Mouse (Mus musculus): ENCODE results near the gene Coasy. TPM values are rescaled to one million over a fixed set of nuclear protein-coding genes. Genes with fewer than 3 reads are reported as not detected.

The Coasy gene
- polyA plus RNA-seq, 1 experiment, result 34.4 TPM

GRCm38 (mm10) chr11:101127075-101127474 is 44.7 kb downstream of the Coasy start:
- TF ChIP-seq POLR2A (IDR thresholded peaks at IDR 0.05; ENCODE audit: extremely low read depth, insufficient read depth, low read length) (no peak), CTCF (IDR thresholded peaks at IDR 0.05; ENCODE audit: extremely low read depth, insufficient read depth, low read length) (no peak)

GRCm38 (mm10) chr11:101128996-101129577 is 46.7 kb downstream of the Coasy start:
- H3K4me3 ChIP-seq (ENCODE audit: insufficient read depth, low read length), result no peak overlapping the region
- 0 out of 2 replicates have a peak, but pooled peaks cover 2% of the 10 kb centered on the region for H3K4me1 ChIP-seq (ENCODE audit: control insufficient read depth, insufficient read depth, low read length)
- TF ChIP-seq CTCF (IDR thresholded peaks at IDR 0.05; ENCODE audit: extremely low read depth, insufficient read depth, low read length) (no peak), POLR2A (IDR thresholded peaks at IDR 0.05; ENCODE audit: extremely low read depth, insufficient read depth, low read length) (no peak)
- H3K27ac ChIP-seq (ENCODE audit: insufficient read depth, low read length), result no peak overlapping the region

More at GRCm38 (mm10) chr11:101127075-101127474, 44.7 kb downstream of the Coasy start:
- H3K27ac ChIP-seq (ENCODE audit: insufficient read depth, low read length), result no peak overlapping the region
- 0 out of 2 replicates have a peak, but pooled peaks cover 2% of the 10 kb centered on the region for H3K4me1 ChIP-seq (ENCODE audit: control insufficient read depth, insufficient read depth, low read length)
- no peak overlapping the region for H3K4me3 ChIP-seq (ENCODE audit: insufficient read depth, low read length)

GRCm38 (mm10) chr11:101130056-101130756 is 47.8 kb downstream of the Coasy start:
- Histone ChIP-seq H3K4me1 (ENCODE audit: control insufficient read depth, insufficient read depth, low read length) (0 out of 2 replicates have a peak, but pooled peaks cover 2% of the 10 kb centered on the region), H3K27ac (ENCODE audit: insufficient read depth, low read length) (no peak overlapping the region), H3K4me3 (ENCODE audit: insufficient read depth, low read length) (no peak overlapping the region)
- no peak for TF ChIP-seq POLR2A (IDR thresholded peaks at IDR 0.05; ENCODE audit: extremely low read depth, insufficient read depth, low read length)
- no peak for TF ChIP-seq CTCF (IDR thresholded peaks at IDR 0.05; ENCODE audit: extremely low read depth, insufficient read depth, low read length)

GRCm38 (mm10) chr11:101131187-101131586 is 48.8 kb downstream of the Coasy start:
- Histone ChIP-seq H3K4me1 (ENCODE audit: control insufficient read depth, insufficient read depth, low read length) (0 out of 2 replicates have a peak, but pooled peaks cover 2% of the 10 kb centered on the region), H3K4me3 (ENCODE audit: insufficient read depth, low read length) (no peak overlapping the region), H3K27ac (ENCODE audit: insufficient read depth, low read length) (no peak overlapping the region)
- TF ChIP-seq CTCF (IDR thresholded peaks at IDR 0.05; ENCODE audit: extremely low read depth, insufficient read depth, low read length), result no peak

GRCm38 (mm10) chr11:101131701-101132100 is 49.3 kb downstream of the Coasy start:
- TF ChIP-seq CTCF (IDR thresholded peaks at IDR 0.05; ENCODE audit: extremely low read depth, insufficient read depth, low read length) (peak; percentile 13; the same call in 1 of the 2 replicates), POLR2A (IDR thresholded peaks at IDR 0.05; ENCODE audit: extremely low read depth, insufficient read depth, low read length) (no peak)
- H3K27ac ChIP-seq (ENCODE audit: insufficient read depth, low read length), result no peak overlapping the region
- H3K4me1 ChIP-seq (ENCODE audit: control insufficient read depth, insufficient read depth, low read length), result 0 out of 2 replicates have a peak, but pooled peaks cover 2% of the 10 kb centered on the region
- H3K4me3 ChIP-seq (ENCODE audit: insufficient read depth, low read length), result no peak overlapping the region

- TF ChIP-seq POLR2A (IDR thresholded peaks at IDR 0.05; ENCODE audit: extremely low read depth, insufficient read depth, low read length) (no peak), CTCF (IDR thresholded peaks at IDR 0.05; ENCODE audit: extremely low read depth, insufficient read depth, low read length) (no peak)
- Histone ChIP-seq H3K4me3 (ENCODE audit: insufficient read depth, low read length) (no peak overlapping the region), H3K4me1 (ENCODE audit: control insufficient read depth, insufficient read depth, low read length) (0 out of 2 replicates have a peak, but pooled peaks cover 2% of the 10 kb centered on the region), H3K27ac (ENCODE audit: insufficient read depth, low read length) (no peak overlapping the region)
These were observed 50.7 kb downstream of the Coasy start for GRCm38 (mm10) chr11:101133037-101133436.

- Histone ChIP-seq H3K27ac (ENCODE audit: insufficient read depth, low read length) (no peak overlapping the region), H3K4me3 (ENCODE audit: insufficient read depth, low read length) (no peak overlapping the region), H3K4me1 (ENCODE audit: control insufficient read depth, insufficient read depth, low read length) (0 out of 2 replicates have a peak, but pooled peaks cover 2% of the 10 kb centered on the region)
- no peak for TF ChIP-seq CTCF (IDR thresholded peaks at IDR 0.05; ENCODE audit: extremely low read depth, insufficient read depth, low read length)
- TF ChIP-seq POLR2A (IDR thresholded peaks at IDR 0.05; ENCODE audit: extremely low read depth, insufficient read depth, low read length), result no peak
These were observed 52.0 kb downstream of the Coasy start for GRCm38 (mm10) chr11:101134217-101134865.

Other genes with a start within 250 kb of the Coasy start
- 17.3 and 19.7 TPM in 2 replicates for gene Stat5b, start 231.8 kb upstream of the Coasy start, polyA plus RNA-seq (2012; rRNA removed)
- gene Stat5a, start 223.2 kb upstream of the Coasy start, polyA plus RNA-seq (2012; rRNA removed), result 1.5 and 2.0 TPM in 2 replicates
- 33.0 and 38.9 TPM in 2 replicates for gene Stat3, start 143.0 kb upstream of the Coasy start, polyA plus RNA-seq (2012; rRNA removed)
- gene Cavin1, start 111.7 kb upstream of the Coasy start, polyA plus RNA-seq (2012; rRNA removed), result 20.0 and 21.1 TPM in 2 replicates
- gene Atp6v0a1, start 73.1 kb upstream of the Coasy start, polyA plus RNA-seq (2012; rRNA removed), result 333 and 341 TPM in 2 replicates
- 10.3 and 10.7 TPM in 2 replicates for gene Naglu, start 12.6 kb upstream of the Coasy start, polyA plus RNA-seq (2012; rRNA removed)
- 0.21 and 0.42 TPM in 2 replicates for gene Hsd17b1, start 4.2 kb upstream of the Coasy start, polyA plus RNA-seq (2012; rRNA removed)
- 46.9 and 53.1 TPM in 2 replicates for gene Mlx, start 4.7 kb downstream of the Coasy start, polyA plus RNA-seq (2012; rRNA removed)
- 3.5 and 3.8 TPM in 2 replicates for gene Psmc3ip, start 12.9 kb downstream of the Coasy start, polyA plus RNA-seq (2012; rRNA removed)
- 63.2 and 65.7 TPM in 2 replicates for gene Retreg3, start 37.3 kb downstream of the Coasy start, polyA plus RNA-seq (2012; rRNA removed)
- 15.2 and 15.3 TPM in 2 replicates for gene Tubg1, start 37.4 kb downstream of the Coasy start, polyA plus RNA-seq (2012; rRNA removed)
- gene Tubg2, start 73.3 kb downstream of the Coasy start, polyA plus RNA-seq (2012; rRNA removed), result 57.9 and 61.0 TPM in 2 replicates
- 89.5 and 92.4 TPM in 2 replicates for gene Cntnap1, start 88.0 kb downstream of the Coasy start, polyA plus RNA-seq (2012; rRNA removed)
- 15.1 and 15.8 TPM in 2 replicates for gene Plekhh3, start 88.8 kb downstream of the Coasy start, polyA plus RNA-seq (2012; rRNA removed)
- gene Ccr10, start 92.9 kb downstream of the Coasy start, polyA plus RNA-seq (2012; rRNA removed), result 0.23 and 0.36 TPM in 2 replicates
- 51.9 and 53.2 TPM in 2 replicates for gene Ezh1, start 143.9 kb downstream of the Coasy start, polyA plus RNA-seq (2012; rRNA removed)
- gene Ramp2, start 163.5 kb downstream of the Coasy start, polyA plus RNA-seq (2012; rRNA removed), result 65.8 and 69.6 TPM in 2 replicates
- 55.6 and 58.8 TPM in 2 replicates for gene Vps25, start 171.1 kb downstream of the Coasy start, polyA plus RNA-seq (2012; rRNA removed)
- gene Wnk4, start 178.0 kb downstream of the Coasy start, polyA plus RNA-seq (2012; rRNA removed), result 2.5 and 3.3 TPM in 2 replicates
- 0.56 and 0.70 TPM in 2 replicates for gene Cntd1, start 196.4 kb downstream of the Coasy start, polyA plus RNA-seq (2012; rRNA removed)
- 150 and 156 TPM in 2 replicates for gene Coa3, start 196.5 kb downstream of the Coasy start, polyA plus RNA-seq (2012; rRNA removed)
- gene Becn1, start 219.7 kb downstream of the Coasy start, polyA plus RNA-seq (2012; rRNA removed), result 169 and 181 TPM in 2 replicates
- 99.9 and 107 TPM in 2 replicates for gene Psme3, start 233.6 kb downstream of the Coasy start, polyA plus RNA-seq (2012; rRNA removed)
- gene Aoc2, start 242.5 kb downstream of the Coasy start, polyA plus RNA-seq (2012; rRNA removed), result 3.7 and 4.0 TPM in 2 replicates
- gene Aoc3, start 248.0 kb downstream of the Coasy start, polyA plus RNA-seq (2012; rRNA removed), result 0.64 and 0.94 TPM in 2 replicates